Mouse (Mus musculus) embryo, embryonic 10.5 days (tissue): ENCODE data around the gene AU022252.

Experiments
- DNase-seq: peaks from one replicate; pipeline ENCODE4 v3.0.0-alpha.2; 2015; ENCODE audit warnings: low spot score

The AU022252 gene

DNA sequence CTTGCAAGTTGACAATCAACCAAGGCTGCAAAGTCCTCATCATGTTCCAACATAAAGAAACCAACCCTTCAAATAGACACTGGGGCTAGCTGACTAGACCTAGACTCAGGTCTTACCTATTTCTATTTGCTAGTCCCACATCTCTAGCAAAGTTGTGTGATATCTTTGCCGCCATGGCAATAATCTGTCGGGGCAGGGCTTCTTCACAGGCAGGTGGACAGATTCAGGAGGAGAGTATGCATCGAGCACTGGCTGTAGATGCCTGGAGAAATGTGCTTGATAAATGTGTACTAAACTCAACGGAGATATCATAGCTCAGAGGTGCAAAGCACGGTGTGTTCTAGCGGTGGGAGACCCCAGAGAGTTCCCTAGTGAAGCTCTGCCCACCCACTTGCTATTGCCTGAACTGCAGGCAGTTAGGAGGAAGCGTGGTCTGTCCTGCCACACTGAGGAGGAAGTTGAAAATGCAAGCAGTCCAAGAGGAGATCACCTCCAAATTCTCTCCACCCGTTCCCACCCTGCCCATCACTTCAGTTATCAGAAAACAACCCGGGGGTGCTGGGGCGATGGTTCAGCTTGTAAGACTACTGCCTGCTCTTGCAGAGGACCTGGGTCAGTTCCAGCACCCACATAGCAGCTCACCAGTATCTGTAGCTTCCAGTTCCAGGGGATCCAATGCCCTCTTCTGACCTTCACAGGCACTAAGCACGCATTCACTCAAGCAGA lies 44.3 kb downstream of the AU022252 start:
- peak; percentile 18 for DNase-seq

DNA sequence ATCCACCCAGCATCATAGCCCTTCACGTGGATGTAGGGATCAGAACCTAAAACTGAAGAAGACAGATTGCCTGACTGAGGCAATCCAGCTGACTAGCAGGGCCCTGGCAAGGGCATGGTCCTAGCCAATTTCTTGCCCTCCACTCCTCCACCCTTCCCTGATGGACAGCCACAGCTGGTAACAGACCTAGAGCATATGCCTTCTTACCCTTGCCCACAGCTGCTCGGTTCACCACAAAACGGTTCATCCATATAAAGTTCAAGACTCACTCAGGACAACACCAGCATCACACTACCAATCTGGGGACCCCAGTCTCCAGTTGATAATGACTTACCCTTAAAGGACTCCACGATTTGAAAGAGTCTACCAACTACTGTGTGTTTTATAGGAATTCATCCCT lies 46.7 kb downstream of the AU022252 start:
- no peak for DNase-seq

DNA sequence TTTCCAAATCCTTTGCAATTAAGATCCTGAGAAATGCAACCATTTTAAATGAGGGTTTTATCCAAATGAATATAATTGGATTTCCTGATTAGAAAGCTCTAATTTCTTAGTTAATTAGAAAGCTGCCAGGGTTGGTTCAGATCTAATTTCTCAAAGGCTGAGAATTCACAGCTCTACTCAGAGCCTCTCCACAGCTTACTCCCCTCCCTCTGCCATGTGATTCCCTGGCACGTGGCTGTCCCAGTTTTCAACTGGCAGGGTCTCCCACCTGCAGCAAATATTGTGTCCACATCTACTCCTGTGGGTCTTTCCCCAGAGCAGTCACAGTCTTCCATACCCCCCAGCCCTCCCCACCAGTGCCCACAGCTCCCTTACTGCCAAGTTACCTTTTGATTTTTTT lies 49.0 kb downstream of the AU022252 start:
- no peak for DNase-seq

DNA sequence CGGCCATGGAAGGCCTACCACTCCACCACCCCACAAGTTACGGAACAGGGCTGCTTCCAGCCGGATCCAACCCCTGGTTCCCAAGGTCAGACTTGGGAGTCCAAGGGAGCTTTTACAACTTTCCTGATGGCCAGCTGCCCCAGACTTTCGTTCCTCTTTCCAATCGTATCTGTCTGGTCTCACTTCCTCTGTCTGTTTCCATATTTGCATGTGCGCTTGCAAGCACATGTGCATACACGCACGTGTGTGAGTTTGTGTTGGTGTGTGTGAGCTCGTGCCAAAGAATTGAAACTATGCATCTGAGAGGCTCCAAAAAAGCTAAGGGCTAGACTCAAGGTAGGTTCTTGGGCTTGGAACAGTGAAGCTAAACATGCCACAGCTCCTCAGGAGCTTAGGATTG lies 51.1 kb downstream of the AU022252 start:
- no peak for DNase-seq

DNA sequence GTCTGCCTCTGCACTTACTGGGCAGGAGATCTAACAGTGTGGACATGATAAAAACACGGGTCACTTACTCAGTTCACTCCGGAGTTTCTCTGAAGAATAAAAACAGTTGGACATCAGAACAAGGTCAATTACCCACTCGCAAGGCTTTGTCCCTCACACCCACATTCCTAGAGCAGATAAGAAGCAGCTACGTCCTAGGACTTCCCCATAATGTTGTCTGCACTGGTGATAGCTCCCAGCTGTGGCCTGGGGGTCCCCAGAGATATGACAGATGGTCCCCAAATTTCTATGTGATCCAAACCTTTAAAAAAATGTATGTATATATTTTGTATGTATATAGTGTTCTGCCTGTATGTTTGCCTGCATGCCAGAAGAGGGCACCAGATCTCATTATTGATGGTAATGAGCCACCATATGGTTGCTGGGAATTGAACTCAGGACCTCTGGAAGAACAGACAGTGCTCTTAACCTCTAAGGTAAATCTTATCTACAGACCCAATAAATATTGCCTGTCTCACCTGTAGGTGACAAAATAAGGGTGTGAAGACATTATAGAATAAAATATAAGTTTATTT lies 52.3 kb downstream of the AU022252 start:
- no peak for DNase-seq

DNA sequence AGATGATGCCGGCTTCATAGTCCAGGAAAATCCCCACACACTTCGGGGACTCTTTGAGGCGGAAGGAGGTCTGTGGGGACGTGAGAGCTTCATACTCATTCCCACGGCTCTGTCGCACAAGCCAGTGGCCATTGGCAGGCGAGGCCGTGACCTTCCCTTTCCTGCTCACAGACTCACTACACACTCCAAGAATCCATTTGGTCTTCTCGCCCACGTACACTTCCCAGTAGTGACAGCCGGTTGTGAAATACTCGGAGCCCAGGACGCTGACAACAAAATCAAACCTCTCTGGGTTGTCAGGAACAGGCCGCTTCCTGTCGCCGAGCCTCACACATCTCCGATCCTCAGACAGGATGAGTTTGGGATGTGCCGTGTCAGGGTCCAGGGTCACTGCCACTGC lies 54.2 kb downstream of the AU022252 start:
- DNase-seq: no peak

DNA sequence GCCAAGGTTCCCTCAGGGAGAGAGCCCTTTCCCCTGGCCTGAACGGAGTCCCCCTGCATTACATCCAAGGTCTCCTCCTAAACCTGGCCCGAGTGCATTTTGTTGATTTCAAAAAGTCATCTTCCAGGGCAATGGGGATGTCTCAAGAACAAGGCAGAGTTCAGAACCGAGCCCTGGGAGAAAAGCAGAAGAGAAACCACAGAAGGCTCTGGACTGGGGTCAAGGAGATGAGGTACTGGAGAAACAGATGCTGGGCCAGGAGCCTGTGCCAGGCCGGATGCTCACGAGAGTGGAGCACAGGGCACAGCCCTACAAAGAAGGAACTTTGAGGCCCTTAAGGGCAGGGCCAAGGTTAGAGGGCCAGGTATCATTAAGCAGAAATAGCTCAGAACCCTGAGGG lies 54.8 kb downstream of the AU022252 start:
- no peak for DNase-seq

DNA sequence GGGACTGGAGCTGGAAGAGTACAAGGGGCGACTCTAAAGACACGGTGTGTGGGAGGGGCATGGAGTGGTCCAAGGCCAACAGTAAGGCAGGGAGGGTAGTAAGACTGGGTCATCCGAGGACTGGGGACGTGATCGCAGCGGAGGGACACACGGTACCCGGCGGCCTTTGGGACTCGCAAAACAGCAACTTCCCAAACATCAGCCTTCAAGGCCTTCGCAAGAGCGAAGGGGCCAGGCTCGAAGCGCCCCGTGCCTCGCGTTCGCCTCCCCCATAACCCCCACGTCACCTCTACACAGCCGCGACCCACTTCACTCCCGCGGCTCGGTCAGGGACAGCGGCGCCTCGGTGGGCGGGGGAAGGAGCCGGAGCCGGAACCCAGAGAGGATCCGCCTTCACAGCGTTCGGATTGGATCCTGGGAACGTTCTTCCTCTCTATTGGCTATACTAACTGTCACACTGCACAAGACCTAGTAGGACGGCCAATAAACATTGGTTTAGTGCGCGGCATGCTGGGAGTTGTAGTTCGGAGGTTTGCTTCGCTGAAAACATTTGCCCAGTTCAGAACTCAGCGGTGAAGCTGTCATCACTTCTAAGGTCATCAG lies 58.6 kb downstream of the AU022252 start, which contains the start of gene Zfp691:
TSS of gene Zfp691 (minus strand) at position 345 of the 603 bp plus-strand sequence.
- DNase-seq: peak; percentile 99

DNA sequence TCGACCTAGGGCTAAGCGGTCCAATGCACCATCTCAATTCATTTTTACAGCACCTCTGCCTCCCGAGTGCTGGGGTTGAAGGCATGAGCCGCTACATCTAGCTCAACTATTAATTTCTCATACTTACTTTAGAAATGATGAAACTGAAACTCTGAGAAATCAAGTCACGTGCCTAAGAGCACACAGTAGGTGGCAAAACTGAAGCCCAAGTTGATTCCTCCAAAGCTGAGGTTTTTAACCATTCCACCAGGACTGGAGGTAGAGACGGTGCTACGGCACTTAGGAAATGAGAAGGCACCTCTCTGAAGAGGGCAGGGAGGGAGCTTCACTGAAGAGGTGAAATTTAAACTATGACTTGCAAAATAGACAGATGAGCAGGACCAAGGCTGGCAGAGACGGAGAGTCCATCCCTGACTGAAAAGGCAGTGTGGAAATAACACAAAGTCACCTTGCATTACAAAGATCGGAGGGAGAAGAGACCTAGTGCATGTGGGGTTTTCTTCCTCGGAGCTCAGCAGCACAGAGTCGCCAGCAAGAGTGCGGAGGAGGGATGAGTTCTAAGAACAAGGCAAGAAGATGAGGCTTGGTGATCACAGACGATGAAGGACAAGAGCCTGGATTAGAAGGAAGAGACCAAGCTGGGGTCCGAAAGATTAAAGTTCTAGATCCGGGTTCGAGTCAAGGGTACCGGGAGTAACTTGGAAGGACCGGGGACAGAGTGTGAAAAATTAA lies 59.4 kb downstream of the AU022252 start:
- DNase-seq: no peak

DNA sequence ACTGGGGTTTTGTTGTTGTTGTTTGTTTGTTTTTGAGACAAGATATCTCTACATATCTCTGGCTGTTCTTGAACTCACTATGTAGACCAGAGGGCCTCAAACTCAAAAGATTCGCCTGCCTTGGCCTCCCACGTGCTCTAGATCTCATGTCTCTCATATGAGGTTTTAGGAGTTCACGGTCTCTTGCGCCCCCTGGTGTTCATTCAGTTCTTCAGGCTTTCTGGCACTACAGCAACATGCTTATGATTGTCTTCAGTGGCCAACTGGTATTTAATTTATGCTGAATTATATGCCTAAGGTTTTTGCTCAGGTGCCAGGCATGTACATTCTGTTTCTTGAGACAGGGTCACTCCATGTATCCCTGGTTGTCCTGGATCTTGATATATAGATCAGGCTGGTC lies 64.8 kb downstream of the AU022252 start:
- peak; percentile 94 for DNase-seq

DNA sequence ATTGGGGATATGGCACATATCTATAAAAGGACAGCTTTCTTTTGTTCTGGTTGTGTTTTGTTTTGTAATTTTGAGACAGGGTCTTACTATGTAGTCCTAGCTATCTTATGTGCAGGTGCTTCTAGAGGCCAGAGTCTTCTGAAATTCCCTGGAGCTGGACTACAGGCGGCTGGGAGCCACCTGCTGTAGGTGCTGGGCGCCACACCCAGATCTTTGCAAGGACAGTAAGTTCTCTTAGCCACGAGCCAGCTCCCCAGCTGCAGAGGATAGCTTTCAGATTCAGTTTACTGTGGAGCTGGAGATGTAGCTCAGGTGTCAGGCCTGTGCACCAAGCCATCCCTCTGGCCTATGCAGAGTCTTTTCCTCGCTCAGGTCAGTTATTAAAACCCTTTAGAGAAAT lies 65.4 kb downstream of the AU022252 start:
- DNase-seq: no peak

DNA sequence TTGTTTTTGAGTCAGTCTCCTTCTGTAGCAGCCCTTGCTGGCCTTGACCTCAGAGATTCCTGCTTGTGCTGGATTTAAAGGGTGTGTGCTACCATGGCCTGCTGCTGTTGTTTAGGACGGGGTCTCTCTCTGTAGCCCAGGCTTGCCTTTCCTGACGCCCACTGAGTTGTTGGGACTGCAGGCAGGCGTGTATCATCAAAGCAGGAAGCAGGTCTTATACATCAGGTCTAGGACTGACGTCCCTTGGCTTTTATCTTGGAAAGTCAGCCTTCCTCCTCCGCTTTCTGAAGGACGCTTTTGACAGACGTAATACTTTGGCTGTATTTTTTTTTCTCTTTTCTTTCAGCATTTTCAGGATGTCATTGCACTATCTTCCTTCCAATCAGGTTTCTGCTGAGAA lies 66.6 kb downstream of the AU022252 start:
- no peak for DNase-seq

DNA sequence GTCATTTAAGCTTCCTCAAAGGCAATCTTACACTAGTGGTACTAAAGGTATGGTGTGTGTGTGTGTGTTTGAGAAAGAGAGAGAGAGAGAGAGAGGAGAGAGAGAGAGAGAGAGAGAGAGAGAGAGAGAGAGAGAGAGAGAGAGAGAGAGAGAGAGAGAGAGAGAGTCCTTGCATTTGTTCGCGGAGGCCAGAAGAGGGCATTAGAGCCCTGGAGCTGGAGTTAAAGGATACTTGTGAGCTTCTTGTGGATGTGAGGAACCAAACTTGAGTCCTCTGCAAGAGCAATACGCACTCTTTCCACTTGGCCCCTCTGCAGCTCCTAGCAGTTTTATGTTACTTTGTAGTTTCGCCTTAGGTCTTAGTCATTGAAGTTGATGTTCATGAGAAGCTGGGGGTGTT lies 69.5 kb downstream of the AU022252 start:
- no peak for DNase-seq

DNA sequence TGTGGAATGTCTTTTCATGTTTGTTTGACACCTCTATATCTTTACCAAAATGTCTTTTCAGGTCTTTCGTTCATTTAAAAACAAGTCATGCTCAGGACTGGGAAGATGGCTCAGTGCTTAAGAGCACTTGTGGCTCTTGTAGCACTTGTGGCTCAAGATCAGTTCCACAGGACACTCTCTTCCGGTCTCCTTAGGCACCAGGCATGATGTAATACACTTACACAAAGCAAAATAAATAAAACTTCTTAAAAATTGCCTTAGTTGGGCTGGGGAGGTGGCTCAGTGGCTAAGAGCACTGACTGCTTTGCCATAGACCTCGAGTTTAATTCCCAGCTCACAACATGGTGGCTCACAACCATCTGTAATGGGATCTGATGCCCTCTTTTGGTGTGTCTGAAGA lies 71.2 kb downstream of the AU022252 start:
- no peak for DNase-seq

DNA sequence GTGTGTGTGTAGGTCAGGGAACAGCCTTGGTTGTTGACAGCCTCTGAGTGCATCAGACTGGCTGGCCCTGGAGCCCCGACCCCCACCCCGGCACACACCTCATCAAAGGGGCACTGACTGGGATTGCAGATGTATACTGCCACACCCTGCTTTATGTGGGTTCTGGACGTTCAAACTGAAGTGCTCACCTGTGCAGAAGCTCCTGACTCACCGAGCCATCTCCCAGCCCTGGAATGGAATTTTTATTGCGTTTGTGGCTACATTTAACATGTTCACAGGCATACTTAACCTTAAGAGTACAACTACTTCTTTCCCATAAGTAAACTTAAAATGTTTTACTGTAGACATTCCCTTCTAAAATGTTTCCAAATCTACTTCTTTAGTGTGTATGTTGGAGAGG lies 74.6 kb downstream of the AU022252 start:
- no peak for DNase-seq

DNA sequence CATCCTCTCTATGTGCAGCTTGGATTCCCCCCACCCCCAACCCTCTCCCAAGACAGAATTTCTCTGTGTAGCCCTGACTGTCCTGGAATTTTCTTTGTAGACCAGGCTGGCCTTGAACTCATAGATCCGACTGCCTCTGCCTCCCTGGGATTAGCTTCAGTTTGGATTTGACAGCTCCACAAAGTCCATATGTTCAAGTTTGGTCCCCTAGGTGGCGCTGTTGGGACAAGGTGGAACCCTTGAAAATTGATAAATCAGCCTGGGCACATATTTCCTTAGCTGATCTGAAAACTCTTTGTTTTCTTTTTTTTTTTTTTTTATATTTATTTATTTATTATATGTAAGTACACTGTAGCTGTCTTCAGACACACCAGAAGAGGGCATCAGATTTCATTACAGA lies 75.3 kb downstream of the AU022252 start:
- peak; percentile 73 for DNase-seq
